Comparison of ENCODE assay signal across 21 mouse cellular contexts in genomic region chr10:120547164-120547563, GRCm38 (mm10).
A peak's percentile ranks its signal among the peaks of the same experiment; 100 is the strongest.
DNase-seq lines count a peak whose midpoint lies in the region; ATAC-seq lines count a peak whose summit lies in the region.
"Had no signal": no experiment of that assay in that cellular context is flagged by ENCODE, and none has a peak within 500 bp of the region (broad histone marks: within the 10 kb centered on the region; RNA-seq: fewer than 3 reads in every experiment).

No protein-coding gene starts in this region.

- H3K9ac ChIP-seq in lung, embryonic 16.5 days (ENCODE audit: low read length) = no peak overlapping the region
- no peak overlapping the region for H3K9ac ChIP-seq in stomach, embryonic 15.5 days
- H3K9ac ChIP-seq: embryonic facial prominence, embryonic 13.5 days; forebrain, embryonic 12.5 days; heart, embryonic 13.5 days; hindbrain, embryonic 12.5 days had no signal

- DNase-seq in heart, adult 11 months = peak; percentile 19
- no peak for DNase-seq in heart, adult 18-20 months
- DNase-seq in lung, postnatal 14 days = no peak
- no peak for DNase-seq in midbrain, embryonic 10.5 days (ENCODE audit: low spot score)
- no peak for DNase-seq in left cerebral cortex, adult 11 months (ENCODE audit: low spot score)
- DNase-seq: adrenal gland, postnatal 10 days; B cell, adult 2 months; cerebellum, adult 11 months; cerebellum, adult 9-10 months; cerebellum, postnatal 36 days; gastrocnemius, postnatal 14 days; heart, postnatal 36 days had no signal

- 52% methylated on average over 11 of the region's 11 CpGs for WGBS in lung, embryonic 16.5 days
- WGBS in stomach, embryonic 15.5 days = 72% methylated on average over 11 of the region's 11 CpGs
- WGBS in midbrain, embryonic 10.5 days = 89% methylated on average over 11 of the region's 11 CpGs

- H3K27me3 ChIP-seq in lung, embryonic 16.5 days (ENCODE audit: control insufficient read depth, insufficient read depth, low read depth, low read length) = no peaks in the 10 kb centered on the region
- no peaks in the 10 kb centered on the region for H3K27me3 ChIP-seq in stomach, embryonic 15.5 days (replicated peaks)
- peaks cover 54% of the 10 kb centered on the region for H3K27me3 ChIP-seq in midbrain, embryonic 10.5 days (ENCODE audit: low read depth, poor library complexity, severe bottlenecking)
- H3K27me3 ChIP-seq: embryonic facial prominence, embryonic 13.5 days had no signal

- no peak overlapping the region for H3K4me2 ChIP-seq in lung, embryonic 16.5 days (ENCODE audit: low read depth, low read length)
- no peak overlapping the region for H3K4me2 ChIP-seq in stomach, embryonic 15.5 days
- H3K4me2 ChIP-seq: embryonic facial prominence, embryonic 13.5 days; forebrain, embryonic 12.5 days; heart, embryonic 13.5 days; hindbrain, embryonic 12.5 days had no signal

- H3K9me3 ChIP-seq in lung, embryonic 16.5 days (ENCODE audit: control insufficient read depth, low read length) = no peaks in the 10 kb centered on the region
- H3K9me3 ChIP-seq in stomach, embryonic 15.5 days = no peaks in the 10 kb centered on the region
- no peaks in the 10 kb centered on the region for H3K9me3 ChIP-seq in midbrain, embryonic 10.5 days (replicated peaks)
- H3K9me3 ChIP-seq: embryonic facial prominence, embryonic 13.5 days; forebrain, embryonic 12.5 days; hindbrain, embryonic 12.5 days had no signal

- H3K36me3 ChIP-seq in lung, embryonic 16.5 days (ENCODE audit: control insufficient read depth, insufficient read depth, low read length) = no peaks in the 10 kb centered on the region
- H3K36me3 ChIP-seq in stomach, embryonic 15.5 days = no peaks in the 10 kb centered on the region
- H3K36me3 ChIP-seq in midbrain, embryonic 10.5 days = no peaks in the 10 kb centered on the region
- H3K36me3 ChIP-seq: embryonic facial prominence, embryonic 13.5 days; forebrain, embryonic 12.5 days; G1E; heart, embryonic 13.5 days; hindbrain, embryonic 12.5 days had no signal

- H3K4me1 ChIP-seq in lung, embryonic 16.5 days (replicated peaks; ENCODE audit: control insufficient read depth, insufficient read depth, low read length) = 0 out of 2 replicates have a peak, but pooled peaks cover 2% of the 10 kb centered on the region
- H3K4me1 ChIP-seq in stomach, embryonic 15.5 days = 0 out of 2 replicates have a peak, but pooled peaks cover 3% of the 10 kb centered on the region
- peaks cover 15% of the 10 kb centered on the region for H3K4me1 ChIP-seq in midbrain, embryonic 10.5 days

- H3K4me3 ChIP-seq in lung, embryonic 16.5 days (ENCODE audit: low read length) = no peak overlapping the region
- H3K4me3 ChIP-seq in stomach, embryonic 15.5 days (replicated peaks) = no peak overlapping the region
- H3K4me3 ChIP-seq in midbrain, embryonic 10.5 days = no peak overlapping the region
- H3K4me3 ChIP-seq: embryonic facial prominence, embryonic 13.5 days; forebrain, embryonic 12.5 days; heart, embryonic 13.5 days; hindbrain, embryonic 12.5 days had no signal

- H3K27ac ChIP-seq in lung, embryonic 16.5 days (ENCODE audit: low read length) = peak overlapping the region; percentile 9; the same call in 1 of the 2 replicates
- no peak overlapping the region for H3K27ac ChIP-seq in stomach, embryonic 15.5 days
- no peak overlapping the region for H3K27ac ChIP-seq in midbrain, embryonic 10.5 days (replicated peaks)
- H3K27ac ChIP-seq: embryonic facial prominence, embryonic 13.5 days; forebrain, embryonic 12.5 days; heart, embryonic 13.5 days; hindbrain, embryonic 12.5 days had no signal

- peak; percentile 80 for ATAC-seq in lung, embryonic 16.5 days (ENCODE audit: low read depth)
- ATAC-seq in stomach, embryonic 15.5 days (ENCODE audit: insufficient read depth, low FRiP score, low read depth) = peak; percentile 43; the same call in 1 of the 2 replicates
- ATAC-seq: CD4-positive, CD25-positive, alpha-beta regulatory T cell, adult 4 months; forebrain, embryonic 16.5 days had no signal
